Mouse (Mus musculus): Measurements from ENCODE around the gene Usp6nl. TPM values are rescaled to one million over a fixed set of nuclear protein-coding genes. Genes with fewer than 3 reads are reported as not detected.

The Usp6nl gene
- polyA plus RNA-seq, 1 experiment = 0.85 TPM

- peaks cover 3% of the 10 kb centered on the region; the same call in 1 of the 2 replicates for H3K4me1 ChIP-seq (ENCODE audit: control insufficient read depth)
- H3K9me3 ChIP-seq (ENCODE audit: control insufficient read depth, low read length) = no peaks in the 10 kb centered on the region
- H3K36me3 ChIP-seq (ENCODE audit: control insufficient read depth) = no peaks in the 10 kb centered on the region
- H3K27me3 ChIP-seq (ENCODE audit: control insufficient read depth) = peaks cover 25% of the 10 kb centered on the region
- TF ChIP-seq GATA1 (IDR thresholded peaks at IDR 0.05; ENCODE audit: low read length) (no peak), TAL1 (IDR thresholded peaks at IDR 0.05; ENCODE audit: low read length) (no peak)
- no peak overlapping the region for H3K4me3 ChIP-seq (replicated peaks)
These were observed 27.4 kb upstream of the Usp6nl start for GRCm38 (mm10) chr2:6294993-6295628.

- H3K4me3 ChIP-seq (replicated peaks) = no peak overlapping the region
- TF ChIP-seq TAL1 (IDR thresholded peaks at IDR 0.05; ENCODE audit: low read length) (no peak), GATA1 (IDR thresholded peaks at IDR 0.05; ENCODE audit: low read length) (no peak)
- no peaks in the 10 kb centered on the region for H3K36me3 ChIP-seq (ENCODE audit: control insufficient read depth)
- no peaks in the 10 kb centered on the region for H3K9me3 ChIP-seq (ENCODE audit: control insufficient read depth, low read length)
- H3K4me1 ChIP-seq (ENCODE audit: control insufficient read depth) = peaks cover 13% of the 10 kb centered on the region
- peaks cover 28% of the 10 kb centered on the region for H3K27me3 ChIP-seq (ENCODE audit: control insufficient read depth)
These were observed 17.7 kb upstream of the Usp6nl start for GRCm38 (mm10) chr2:6304768-6305167.

GRCm38 (mm10) chr2:6306861-6307260 is 15.6 kb upstream of the Usp6nl start:
- TF ChIP-seq GATA1 (IDR thresholded peaks at IDR 0.05; ENCODE audit: low read length) = no peak
- TF ChIP-seq TAL1 (IDR thresholded peaks at IDR 0.05; ENCODE audit: low read length) = no peak
- Histone ChIP-seq H3K4me3 (replicated peaks) (no peak overlapping the region), H3K9me3 (ENCODE audit: control insufficient read depth, low read length) (no peaks in the 10 kb centered on the region), H3K36me3 (ENCODE audit: control insufficient read depth) (no peaks in the 10 kb centered on the region), H3K27me3 (ENCODE audit: control insufficient read depth) (peaks cover 25% of the 10 kb centered on the region), H3K4me1 (ENCODE audit: control insufficient read depth) (peaks cover 13% of the 10 kb centered on the region)

GRCm38 (mm10) chr2:6309373-6309821 is 13.1 kb upstream of the Usp6nl start:
- H3K27me3 ChIP-seq (ENCODE audit: control insufficient read depth) = peaks cover 14% of the 10 kb centered on the region
- H3K4me1 ChIP-seq (ENCODE audit: control insufficient read depth) = peaks cover 19% of the 10 kb centered on the region
- H3K4me3 ChIP-seq (replicated peaks) = no peak overlapping the region
- H3K36me3 ChIP-seq (ENCODE audit: control insufficient read depth) = no peaks in the 10 kb centered on the region
- no peak for TF ChIP-seq TAL1 (IDR thresholded peaks at IDR 0.05; ENCODE audit: low read length)
- no peak for TF ChIP-seq GATA1 (IDR thresholded peaks at IDR 0.05; ENCODE audit: low read length)
- H3K9me3 ChIP-seq (ENCODE audit: control insufficient read depth, low read length) = no peaks in the 10 kb centered on the region

- Histone ChIP-seq H3K36me3 (ENCODE audit: control insufficient read depth) (no peaks in the 10 kb centered on the region), H3K9me3 (ENCODE audit: control insufficient read depth, low read length) (no peaks in the 10 kb centered on the region), H3K27me3 (ENCODE audit: control insufficient read depth) (peaks cover 5% of the 10 kb centered on the region), H3K4me1 (ENCODE audit: control insufficient read depth) (peaks cover 14% of the 10 kb centered on the region), H3K4me3 (replicated peaks) (no peak overlapping the region)
- no peak for TF ChIP-seq GATA1 (IDR thresholded peaks at IDR 0.05; ENCODE audit: low read length)
- no peak for TF ChIP-seq TAL1 (IDR thresholded peaks at IDR 0.05; ENCODE audit: low read length)
These were observed 9.7 kb upstream of the Usp6nl start for GRCm38 (mm10) chr2:6312764-6313163.

GRCm38 (mm10) chr2:6313733-6314132 is 8.7 kb upstream of the Usp6nl start:
- H3K4me1 ChIP-seq (ENCODE audit: control insufficient read depth) = peaks cover 14% of the 10 kb centered on the region
- H3K27me3 ChIP-seq (ENCODE audit: control insufficient read depth) = peaks cover 5% of the 10 kb centered on the region
- no peak for TF ChIP-seq TAL1 (IDR thresholded peaks at IDR 0.05; ENCODE audit: low read length)
- TF ChIP-seq GATA1 (IDR thresholded peaks at IDR 0.05; ENCODE audit: low read length) = no peak
- no peak overlapping the region for H3K4me3 ChIP-seq (replicated peaks)
- H3K36me3 ChIP-seq (ENCODE audit: control insufficient read depth) = no peaks in the 10 kb centered on the region
- no peaks in the 10 kb centered on the region for H3K9me3 ChIP-seq (ENCODE audit: control insufficient read depth, low read length)

- no peaks in the 10 kb centered on the region for H3K9me3 ChIP-seq (ENCODE audit: control insufficient read depth, low read length)
- peaks cover 35% of the 10 kb centered on the region for H3K4me1 ChIP-seq (ENCODE audit: control insufficient read depth)
- peaks cover 3% of the 10 kb centered on the region; the same call in 1 of the 2 replicates for H3K36me3 ChIP-seq (ENCODE audit: control insufficient read depth)
- H3K27me3 ChIP-seq (ENCODE audit: control insufficient read depth) = no peaks in the 10 kb centered on the region
- TF ChIP-seq TAL1 (IDR thresholded peaks at IDR 0.05; ENCODE audit: low read length) (no peak), GATA1 (IDR thresholded peaks at IDR 0.05; ENCODE audit: low read length) (no peak)
- H3K4me3 ChIP-seq (replicated peaks) = no peak overlapping the region
These were observed 2.3 kb upstream of the Usp6nl start for GRCm38 (mm10) chr2:6320153-6320552.

- no peaks in the 10 kb centered on the region for H3K9me3 ChIP-seq (ENCODE audit: control insufficient read depth, low read length)
- H3K4me1 ChIP-seq (ENCODE audit: control insufficient read depth) = peaks cover 42% of the 10 kb centered on the region
- no peaks in the 10 kb centered on the region for H3K27me3 ChIP-seq (ENCODE audit: control insufficient read depth)
- H3K36me3 ChIP-seq (ENCODE audit: control insufficient read depth) = peaks cover 9% of the 10 kb centered on the region
- TF ChIP-seq TAL1 (IDR thresholded peaks at IDR 0.05; ENCODE audit: low read length) (no peak), GATA1 (IDR thresholded peaks at IDR 0.05; ENCODE audit: low read length) (no peak)
- peak overlapping the region; percentile 94 for H3K4me3 ChIP-seq (replicated peaks)
These were observed 595 bp upstream of the Usp6nl start for GRCm38 (mm10) chr2:6321769-6322375.

GRCm38 (mm10) chr2:6322938-6323521 is 563 bp downstream of the Usp6nl start:
- Histone ChIP-seq H3K9me3 (ENCODE audit: control insufficient read depth, low read length) (no peaks in the 10 kb centered on the region), H3K36me3 (ENCODE audit: control insufficient read depth) (peaks cover 17% of the 10 kb centered on the region), H3K4me3 (replicated peaks) (peak overlapping the region; percentile 94), H3K27me3 (ENCODE audit: control insufficient read depth) (no peaks in the 10 kb centered on the region), H3K4me1 (ENCODE audit: control insufficient read depth) (peaks cover 43% of the 10 kb centered on the region)
- no peak for TF ChIP-seq GATA1 (IDR thresholded peaks at IDR 0.05; ENCODE audit: low read length)
- no peak for TF ChIP-seq TAL1 (IDR thresholded peaks at IDR 0.05; ENCODE audit: low read length)

Measured in erythroblast, embryonic 14.5 days (primary cell).